Mouse (Mus musculus): ENCODE measurements at regions not wholly inside any gene's neighbourhood (a gene's known extent, or its start where the extent isn't known, plus 50 kb on each side); places are given as distances from the start of the nearest gene placed in this dataset.

GRCm38 (mm10) chr9:52254475-52254874 is 86.1 kb upstream of the Zc3h12c start:
- TF ChIP-seq MYB (IDR thresholded peaks at IDR 0.05; ENCODE audit: low read depth, low read length) (no peak), E2F4 (IDR thresholded peaks at IDR 0.05; ENCODE audit: borderline replicate concordance, low read depth, low read length) (no peak), MAX (IDR thresholded peaks at IDR 0.05; ENCODE audit: low read length) (no peak), POLR2AphosphoS2 (IDR thresholded peaks at IDR 0.05; ENCODE audit: low read length) (no peak), ZKSCAN1 (IDR thresholded peaks at IDR 0.05; ENCODE audit: low read depth, low read length) (no peak), POLR2A (IDR thresholded peaks at IDR 0.05; ENCODE audit: control insufficient read depth in 1 of 2, insufficient read depth in 1 of 2, low read depth in 1 of 2, low read length in 2 of 2, poor library complexity in 1 of 2) (no peak), BHLHE40 (IDR thresholded peaks at IDR 0.05; ENCODE audit: borderline replicate concordance, low read depth, low read length) (no peak), CTCF (IDR thresholded peaks at IDR 0.05 in 2 of 3, conservative IDR thresholded peaks at IDR 0.05 in 1 of 3; ENCODE audit: control insufficient read depth in 1 of 3, insufficient read depth in 1 of 3, low read depth in 2 of 3, low read length in 3 of 3, poor library complexity in 1 of 3, severe bottlenecking in 1 of 3) (no peak), NELFE (IDR thresholded peaks at IDR 0.05; ENCODE audit: low read depth, low read length) (no peak), GATA1 (IDR thresholded peaks at IDR 0.05; ENCODE audit: low read depth, low read length) (no peak), GABPA (IDR thresholded peaks at IDR 0.05; ENCODE audit: low read depth, low read length) (no peak), RCOR1 (IDR thresholded peaks at IDR 0.05; ENCODE audit: low read depth, low read length) (no peak), TBP (IDR thresholded peaks at IDR 0.05; ENCODE audit: low read depth, low read length) (no peak), SMC3 (IDR thresholded peaks at IDR 0.05; ENCODE audit: low read depth, low read length) (no peak)
